In the genomic region with DNA sequence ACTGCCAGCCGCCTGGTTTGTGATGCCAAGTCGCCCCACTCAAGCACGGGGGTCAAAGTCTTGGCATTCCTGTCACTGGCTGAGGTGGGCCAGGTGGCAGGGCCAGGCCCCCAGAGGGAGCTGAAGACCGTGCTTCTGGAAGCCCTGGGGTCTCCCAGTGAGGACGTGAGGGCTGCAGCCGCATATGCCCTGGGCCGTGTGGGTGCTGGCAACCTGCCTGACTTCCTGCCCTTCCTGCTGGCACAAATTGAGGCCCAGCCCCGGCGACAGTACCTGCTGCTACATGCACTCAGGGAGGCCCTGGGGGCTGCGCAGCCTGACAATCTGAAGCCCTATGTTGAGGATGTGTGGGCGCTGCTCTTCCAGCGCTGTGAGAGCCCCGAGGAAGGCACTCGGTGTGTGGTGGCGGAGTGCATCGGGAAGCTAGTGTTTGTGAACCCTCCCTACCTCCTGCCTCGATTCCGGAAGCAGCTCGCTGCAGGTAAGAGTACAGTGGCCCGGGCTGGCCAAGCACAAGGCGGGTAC, we compare ENCODE assay signal across 10 mouse cellular contexts. TPM values are rescaled to one million over a fixed set of nuclear protein-coding genes. Genes with fewer than 3 reads are reported as not detected.
DNase-seq lines count a peak whose midpoint lies in the region; ATAC-seq lines count a peak whose summit lies in the region.
"Had no signal": no experiment of that assay in that cellular context is flagged by ENCODE, and none has a peak within 500 bp of the region (broad histone marks: within the 10 kb centered on the region; RNA-seq: fewer than 3 reads in every experiment).

No protein-coding gene starts in this region.

- intact Hi-C loops in left cerebral cortex, postnatal 4 days (cut with DNase I): loop anchor here (10.0 kb wide), 1 partner anchor 168 kb away; no protein-coding TSS in a partner anchor
- intact Hi-C loops in left cerebral cortex, postnatal 25 days (cut with DNase I): no loop called here

- ATAC-seq in frontal cortex, adult (ENCODE audit: low TSS enrichment): peak; percentile 65
- ATAC-seq in activated CD4-positive, CD25-positive, alpha-beta regulatory T cell, adult 4 months: peak; percentile 57
- ATAC-seq: forebrain, embryonic 16.5 days had no signal

- no peak for DNase-seq in frontal cortex, postnatal 14 days (ENCODE audit: low spot score in 2 of 2)
- peak; percentile 61 for DNase-seq in left cerebral cortex, postnatal 4 days
- DNase-seq in left cerebral cortex, postnatal 25 days (ENCODE audit: low spot score in 2 of 2): no peak
- DNase-seq in kidney, postnatal 36 days: peak; percentile 50 to 77
- no peak for DNase-seq in embryo, embryonic 10.5 days (ENCODE audit: low spot score)
- DNase-seq in embryo, embryonic 9.5 days (ENCODE audit: extremely low spot score): no peak

RNA-seq across cellular contexts. Expression of a gene that starts 15.8 kb away (rescaled TPM):
- total RNA-seq in left cerebral cortex, postnatal 4 days (2021): 100 to 1,000 TPM; 842 to 903 TPM
- total RNA-seq in left cerebral cortex, postnatal 25 days (2021): 100 to 1,000 TPM; 443 to 458 TPM
- polyA plus RNA-seq in activated CD4-positive, CD25-positive, alpha-beta regulatory T cell, adult 4 months (2017; shearing (Covaris generic)): 1,000 to 10,000 TPM; 7,828 to 8,360 TPM

RNA-seq across cellular contexts. Expression of a gene that starts 18.4 kb away (rescaled TPM):
- 1 to 10 TPM; 8.3 to 8.5 TPM for total RNA-seq in left cerebral cortex, postnatal 4 days (2021)
- total RNA-seq in left cerebral cortex, postnatal 25 days (2021): 1 to 10 TPM; 2.0 to 2.2 TPM
- polyA plus RNA-seq in activated CD4-positive, CD25-positive, alpha-beta regulatory T cell, adult 4 months (2017; shearing (Covaris generic)): 1 to 10 TPM; 2.3 to 3.3 TPM

RNA-seq across cellular contexts. Expression of a gene that starts 30.5 kb away (rescaled TPM):
- total RNA-seq in left cerebral cortex, postnatal 4 days (2021): 1 to 10 TPM in 1 of 2 experiments, under 1 TPM in 1; 0.60 to 1.2 TPM
- 1 to 10 TPM; 2.3 to 3.0 TPM for total RNA-seq in left cerebral cortex, postnatal 25 days (2021)
- not detected for polyA plus RNA-seq in activated CD4-positive, CD25-positive, alpha-beta regulatory T cell, adult 4 months (2017; shearing (Covaris generic))
- total RNA-seq: CH12.LX had no signal

RNA-seq across cellular contexts. Expression of a gene that starts 45.5 kb away (rescaled TPM):
- 1 to 10 TPM; 3.0 to 3.6 TPM for total RNA-seq in left cerebral cortex, postnatal 4 days (2021)
- total RNA-seq in left cerebral cortex, postnatal 25 days (2021): 1 to 10 TPM; 3.6 to 4.5 TPM
- polyA plus RNA-seq in activated CD4-positive, CD25-positive, alpha-beta regulatory T cell, adult 4 months (2017; shearing (Covaris generic)): under 1 TPM; 0.19 to 0.24 TPM

Comparison
In these comparisons a context has a peak if more than half of its experiments do, and no peak if none do; other contexts are left out.
1. DNase-seq: peak in left cerebral cortex, postnatal 4 days (single experiment) and kidney, postnatal 36 days (2 of 2); none in frontal cortex, postnatal 14 days (0 of 2), left cerebral cortex, postnatal 25 days (0 of 2), embryo, embryonic 10.5 days (single experiment) and embryo, embryonic 9.5 days (single experiment).